Mouse (Mus musculus): ENCODE measurements around the gene Mrpl27. TPM values are rescaled to one million over a fixed set of nuclear protein-coding genes. Genes with fewer than 3 reads are reported as not detected.
A peak's percentile ranks its signal among the peaks of the same experiment; 100 is the strongest.

Mrpl27 gene
- polyA plus RNA-seq (2012; rRNA removed), result 92.0 and 121 TPM in 2 replicates

DNA sequence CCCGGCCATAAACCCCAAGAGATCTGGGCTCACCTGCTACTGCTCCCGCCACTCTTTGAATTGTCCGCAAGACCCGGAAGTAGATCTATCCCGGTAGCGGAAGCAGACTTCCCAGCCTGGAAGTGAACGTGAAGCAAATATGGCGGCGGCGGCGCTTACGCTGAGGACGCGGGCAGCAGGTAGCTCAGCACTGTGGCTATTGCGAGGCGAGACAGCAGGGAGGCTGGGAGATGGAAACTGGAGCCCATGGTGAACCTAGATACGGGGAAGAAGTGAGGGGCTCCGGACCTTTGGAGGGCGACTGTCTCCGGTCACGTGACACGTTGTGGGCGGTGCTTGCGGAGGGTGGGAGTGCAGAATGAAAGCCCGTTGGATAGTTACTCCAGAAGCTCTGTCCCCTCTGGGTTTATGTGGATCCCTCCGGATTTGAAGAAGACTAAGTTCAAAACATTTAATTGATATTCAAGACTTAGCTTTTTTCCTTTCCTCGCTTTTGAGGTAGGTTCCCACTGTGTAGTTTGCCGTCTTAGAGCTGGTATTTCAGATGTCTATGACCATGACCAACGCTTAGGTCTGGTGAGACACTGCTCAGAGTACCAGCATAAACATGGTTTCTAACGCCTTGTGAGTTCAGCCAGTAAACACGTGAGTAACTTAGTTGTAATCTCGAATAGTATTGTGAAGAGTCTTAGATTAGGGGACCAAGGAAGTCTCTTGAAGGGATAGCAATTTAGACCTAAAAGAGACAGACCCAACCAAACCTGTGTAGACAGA, at the start of gene Mrpl27, which contains the start of gene Eme1:
Gene Mrpl27, plus strand, starts transcription at position 105 of the 774 bp plus-strand sequence.
Gene Eme1, minus strand, starts transcription at position 302 of the 774 bp plus-strand sequence.
- no peaks in the 10 kb centered on the region for H3K36me3 ChIP-seq (ENCODE audit: control insufficient read depth, insufficient read depth, low read length)
- no peaks in the 10 kb centered on the region for H3K4me1 ChIP-seq (ENCODE audit: control insufficient read depth, insufficient read depth, low read length)
- peak within 1 kb of the TSS; percentile 96 for H3K27ac ChIP-seq (ENCODE audit: insufficient read depth, low read depth, low read length)
- peak; percentile 93 for DNase-seq
- WGBS, result under 1% methylated on average over 32 of the region's 32 CpGs
- peak within 1 kb of the TSS; percentile 72 for H3K4me3 ChIP-seq (ENCODE audit: insufficient read depth, low read depth, low read length)
- peak; percentile 14 for TF ChIP-seq POLR2A (IDR thresholded peaks at IDR 0.05; ENCODE audit: low read depth, low read length)
- TF ChIP-seq CTCF (conservative IDR thresholded peaks at IDR 0.05; ENCODE audit: insufficient read depth, insufficient read length, low read depth, low read length), result no peak
- no peaks in the 10 kb centered on the region for H3K27me3 ChIP-seq (replicated peaks; ENCODE audit: control insufficient read depth, insufficient read depth, low read length)

DNA sequence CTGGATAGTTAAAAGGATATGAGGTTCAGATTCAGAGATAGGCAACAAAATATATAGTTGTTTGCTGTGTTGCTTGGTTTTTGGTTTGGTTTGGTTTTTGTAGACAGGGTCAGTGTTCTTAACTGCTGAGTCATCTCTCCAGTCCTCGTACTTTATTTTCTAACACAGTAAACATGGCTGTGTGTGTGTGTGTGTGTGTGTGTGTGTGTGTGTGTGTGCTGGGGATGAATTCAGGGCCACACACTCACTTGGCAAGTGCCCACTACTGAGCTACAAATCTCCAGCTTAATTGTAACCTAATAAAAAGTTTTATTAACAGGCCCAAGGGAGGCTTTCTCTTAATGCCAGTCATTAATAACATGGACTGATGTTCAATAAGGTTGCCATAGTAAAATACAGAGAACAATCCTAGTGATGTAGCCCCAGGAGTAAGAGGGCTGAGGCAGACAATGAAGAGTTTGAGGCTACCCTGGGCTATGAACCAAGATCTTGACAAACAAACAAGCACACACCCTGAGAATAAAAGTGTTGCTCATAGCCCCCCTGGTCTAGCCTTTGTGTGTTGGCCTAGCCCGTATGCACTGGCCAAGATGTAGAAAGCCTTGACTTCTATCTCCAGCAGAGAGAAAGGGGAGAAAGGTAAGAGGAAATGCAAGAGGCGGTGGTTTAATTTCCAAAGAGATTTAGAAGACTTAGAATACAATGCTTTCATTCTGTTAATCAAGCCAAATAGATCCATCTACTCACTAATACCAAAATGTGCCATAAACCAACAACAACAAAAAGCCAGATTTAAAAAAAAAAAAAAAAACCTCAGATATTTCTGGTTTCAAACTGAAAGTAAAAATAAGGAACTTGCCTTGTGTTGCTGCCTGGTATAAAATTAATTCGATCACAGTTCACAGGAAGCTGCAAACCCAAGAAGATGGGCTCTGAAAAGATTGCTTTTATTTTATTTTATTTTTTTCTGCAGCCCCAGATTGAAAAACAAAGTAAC, 42.5 kb upstream of the Mrpl27 start:
- Histone ChIP-seq H3K4me1 (ENCODE audit: control insufficient read depth, insufficient read depth, low read length) (peaks cover 2% of the 10 kb centered on the region; the same call in 1 of the 2 replicates), H3K36me3 (ENCODE audit: control insufficient read depth, insufficient read depth, low read length) (no peaks in the 10 kb centered on the region), H3K4me3 (ENCODE audit: insufficient read depth, low read depth, low read length) (no peak overlapping the region), H3K27ac (ENCODE audit: insufficient read depth, low read depth, low read length) (0 out of 2 replicates have a peak overlapping the region, but pooled peaks have one; percentile 30), H3K27me3 (replicated peaks; ENCODE audit: control insufficient read depth, insufficient read depth, low read length) (no peaks in the 10 kb centered on the region)
- DNase-seq, result no peak
- 65% methylated on average over 4 of the region's 4 CpGs for WGBS
- TF ChIP-seq POLR2A (IDR thresholded peaks at IDR 0.05; ENCODE audit: low read depth, low read length), result no peak
- TF ChIP-seq CTCF (conservative IDR thresholded peaks at IDR 0.05; ENCODE audit: insufficient read depth, insufficient read length, low read depth, low read length), result no peak

DNA sequence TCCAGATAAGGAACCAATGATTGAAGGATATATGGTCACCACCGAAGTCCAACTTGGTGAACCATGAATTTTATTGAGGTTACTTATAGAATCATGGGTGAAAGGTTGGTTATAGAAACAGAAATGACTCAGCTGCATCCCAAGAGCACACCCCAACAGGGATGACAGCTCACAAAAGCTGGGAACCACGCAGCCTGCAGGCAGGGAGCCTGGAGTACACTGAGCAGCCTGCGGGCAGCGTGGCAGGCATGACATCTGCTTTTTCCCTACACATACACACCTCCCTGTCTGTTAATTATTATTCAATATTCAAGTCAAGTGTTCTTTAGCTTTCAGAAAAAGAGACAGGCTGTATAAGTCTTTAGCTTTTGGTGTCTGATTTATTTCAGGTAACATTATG, 39.0 kb upstream of the Mrpl27 start:
- no peak for DNase-seq
- peaks cover 2% of the 10 kb centered on the region; the same call in 1 of the 2 replicates for H3K4me1 ChIP-seq (ENCODE audit: control insufficient read depth, insufficient read depth, low read length)
- H3K27me3 ChIP-seq (replicated peaks; ENCODE audit: control insufficient read depth, insufficient read depth, low read length), result no peaks in the 10 kb centered on the region
- H3K4me3 ChIP-seq (ENCODE audit: insufficient read depth, low read depth, low read length), result no peak overlapping the region
- TF ChIP-seq POLR2A (IDR thresholded peaks at IDR 0.05; ENCODE audit: low read depth, low read length) (no peak), CTCF (conservative IDR thresholded peaks at IDR 0.05; ENCODE audit: insufficient read depth, insufficient read length, low read depth, low read length) (no peak)
- no peaks in the 10 kb centered on the region for H3K36me3 ChIP-seq (ENCODE audit: control insufficient read depth, insufficient read depth, low read length)
- WGBS, result 48% methylated on average over 4 of the region's 4 CpGs
- H3K27ac ChIP-seq (ENCODE audit: insufficient read depth, low read depth, low read length), result no peak overlapping the region

DNA sequence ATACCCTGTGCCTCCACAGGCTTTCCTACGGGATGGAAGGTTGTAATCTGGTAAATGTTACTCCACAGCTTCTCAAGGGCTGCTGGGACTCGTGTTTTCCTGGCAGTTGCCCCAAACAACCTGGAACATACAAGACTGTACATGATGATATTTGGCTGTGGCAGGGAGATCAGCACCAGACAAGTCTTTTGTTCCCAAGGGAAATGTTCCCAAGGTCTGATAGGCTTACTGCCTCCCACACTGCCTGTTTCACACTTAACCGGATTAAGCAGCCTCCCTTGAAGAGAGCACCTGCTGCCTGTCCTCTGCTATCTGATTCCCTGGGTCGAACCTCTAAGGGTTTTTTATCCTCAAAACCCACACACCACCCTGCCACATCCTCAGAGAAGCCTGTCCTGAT, 38.1 kb upstream of the Mrpl27 start:
- no peak overlapping the region for H3K4me3 ChIP-seq (ENCODE audit: insufficient read depth, low read depth, low read length)
- no peak for TF ChIP-seq CTCF (conservative IDR thresholded peaks at IDR 0.05; ENCODE audit: insufficient read depth, insufficient read length, low read depth, low read length)
- no peak for TF ChIP-seq POLR2A (IDR thresholded peaks at IDR 0.05; ENCODE audit: low read depth, low read length)
- H3K4me1 ChIP-seq (ENCODE audit: control insufficient read depth, insufficient read depth, low read length), result peaks cover 2% of the 10 kb centered on the region; the same call in 1 of the 2 replicates
- H3K36me3 ChIP-seq (ENCODE audit: control insufficient read depth, insufficient read depth, low read length), result no peaks in the 10 kb centered on the region
- H3K27ac ChIP-seq (ENCODE audit: insufficient read depth, low read depth, low read length), result no peak overlapping the region
- DNase-seq, result no peak
- no peaks in the 10 kb centered on the region for H3K27me3 ChIP-seq (replicated peaks; ENCODE audit: control insufficient read depth, insufficient read depth, low read length)
- 43% methylated on average over 4 of the region's 4 CpGs for WGBS

DNA sequence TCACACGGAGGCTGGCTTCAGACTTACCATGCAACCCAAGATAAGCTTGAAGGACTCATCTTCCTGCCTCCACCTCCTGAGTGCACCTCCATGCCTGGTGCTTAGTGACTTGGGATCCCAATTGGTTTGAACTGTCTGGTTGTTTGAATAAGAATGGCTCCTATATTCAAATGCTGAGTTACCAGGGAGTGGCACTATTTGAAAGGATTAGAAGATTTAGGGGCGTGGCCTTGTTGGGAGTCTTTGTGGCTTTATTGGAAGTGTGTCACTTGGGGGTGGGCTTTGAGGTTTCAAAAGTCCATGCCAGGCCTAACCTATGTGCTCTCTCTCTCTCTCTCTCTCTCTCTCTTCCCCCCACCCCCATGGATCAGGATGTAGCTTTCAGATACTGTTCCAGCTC, 35.9 kb upstream of the Mrpl27 start:
- TF ChIP-seq CTCF (conservative IDR thresholded peaks at IDR 0.05; ENCODE audit: insufficient read depth, insufficient read length, low read depth, low read length) (no peak), POLR2A (IDR thresholded peaks at IDR 0.05; ENCODE audit: low read depth, low read length) (no peak)
- Histone ChIP-seq H3K4me3 (ENCODE audit: insufficient read depth, low read depth, low read length) (no peak overlapping the region), H3K36me3 (ENCODE audit: control insufficient read depth, insufficient read depth, low read length) (no peaks in the 10 kb centered on the region), H3K27me3 (replicated peaks; ENCODE audit: control insufficient read depth, insufficient read depth, low read length) (no peaks in the 10 kb centered on the region), H3K27ac (ENCODE audit: insufficient read depth, low read depth, low read length) (no peak overlapping the region), H3K4me1 (ENCODE audit: control insufficient read depth, insufficient read depth, low read length) (peaks cover 6% of the 10 kb centered on the region; the same call in 1 of the 2 replicates)
- WGBS, result 91% methylated on average over 2 of the region's 2 CpGs
- DNase-seq, result no peak

DNA sequence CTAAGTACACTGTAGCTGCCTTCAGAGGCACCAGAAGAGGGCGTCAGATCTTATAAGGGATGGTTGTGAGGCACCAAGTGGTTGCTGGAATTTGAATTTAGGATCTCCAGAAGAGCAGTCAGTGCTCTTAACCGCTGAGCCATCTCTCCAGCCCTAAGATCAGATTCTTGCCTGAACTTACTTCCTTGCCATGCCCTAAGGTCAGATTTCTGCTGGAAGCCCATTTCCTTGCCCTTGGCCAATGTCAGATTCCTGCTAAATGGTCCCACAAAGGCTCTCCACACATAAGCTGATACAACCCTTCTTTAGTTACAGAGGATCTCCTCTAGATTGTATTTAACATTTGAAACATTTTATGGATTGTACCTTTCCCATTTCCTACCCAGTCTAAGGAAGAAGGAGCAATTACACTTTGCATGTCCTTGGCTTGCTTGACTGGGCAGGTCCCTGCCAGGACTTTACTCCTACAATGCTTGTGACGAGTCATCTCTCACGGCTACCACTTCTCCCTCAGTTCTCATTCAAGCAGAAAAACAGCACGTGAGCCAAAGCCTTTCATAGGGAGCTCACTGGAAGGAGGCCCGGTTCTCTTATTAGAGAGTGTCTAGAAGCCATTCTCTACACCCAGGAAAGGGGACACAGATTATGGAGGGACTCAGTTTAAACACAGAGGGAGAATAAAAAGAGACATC, 32.7 kb upstream of the Mrpl27 start:
- 36% methylated on average over 6 of the region's 6 CpGs for WGBS
- Histone ChIP-seq H3K4me1 (ENCODE audit: control insufficient read depth, insufficient read depth, low read length) (peaks cover 6% of the 10 kb centered on the region; the same call in 1 of the 2 replicates), H3K27ac (ENCODE audit: insufficient read depth, low read depth, low read length) (no peak overlapping the region), H3K27me3 (replicated peaks; ENCODE audit: control insufficient read depth, insufficient read depth, low read length) (no peaks in the 10 kb centered on the region), H3K36me3 (ENCODE audit: control insufficient read depth, insufficient read depth, low read length) (no peaks in the 10 kb centered on the region), H3K4me3 (ENCODE audit: insufficient read depth, low read depth, low read length) (no peak overlapping the region)
- TF ChIP-seq CTCF (conservative IDR thresholded peaks at IDR 0.05; ENCODE audit: insufficient read depth, insufficient read length, low read depth, low read length), result no peak
- no peak for TF ChIP-seq POLR2A (IDR thresholded peaks at IDR 0.05; ENCODE audit: low read depth, low read length)
- peak; percentile 61 for DNase-seq
